Mouse (Mus musculus) kidney, adult 2 months (tissue): Measurements from ENCODE around the gene Wdr54.

Experiments used
- CTCF ChIP-seq: fragments of 200-500 bp; conservative IDR thresholded peaks from 2 replicates; pipeline ENCODE4 v1.5.1; 2011; ENCODE audit warnings: low read depth, mild to moderate bottlenecking, control low read depth, low read length, moderate library complexity, mixed read lengths; ENCODE audit not compliant: insufficient read depth, insufficient read length
- POLR2A ChIP-seq: fragments of 200-500 bp; IDR thresholded peaks from one replicate; pipeline ENCODE4 v1.6.1; 2011; ENCODE audit warnings: low read depth, low read length, control low read depth

DNA sequence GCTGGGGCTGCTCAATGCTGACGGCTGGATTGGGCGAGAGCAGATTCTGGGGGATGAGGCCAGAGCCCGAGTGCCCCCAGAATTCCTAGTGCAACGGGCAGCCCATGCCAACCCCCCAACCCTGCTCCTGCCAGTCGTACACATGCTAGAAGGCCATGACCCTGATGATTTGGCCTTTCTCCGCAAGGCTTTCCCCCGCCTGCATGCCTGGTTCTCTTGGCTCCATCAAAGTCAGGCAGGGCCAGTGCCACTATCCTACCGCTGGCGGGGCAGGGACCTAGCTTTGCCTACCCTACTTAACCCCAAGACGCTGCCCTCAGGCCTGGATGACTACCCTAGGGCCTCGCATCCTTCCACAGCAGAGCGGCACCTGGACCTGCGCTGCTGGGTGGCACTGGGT is 38.6 kb downstream of the Wdr54 start:
- TF ChIP-seq CTCF (no peak), POLR2A (no peak)
